Mouse (Mus musculus) kidney, adult 8-10 months (tissue): Measurements from ENCODE around the gene Tgfb1.

ENCODE experiments used
- DNase-seq, 2 experiments: peaks; one replicate each; pipeline ENCODE4 v3.0.0; 2022

The Tgfb1 gene

DNA sequence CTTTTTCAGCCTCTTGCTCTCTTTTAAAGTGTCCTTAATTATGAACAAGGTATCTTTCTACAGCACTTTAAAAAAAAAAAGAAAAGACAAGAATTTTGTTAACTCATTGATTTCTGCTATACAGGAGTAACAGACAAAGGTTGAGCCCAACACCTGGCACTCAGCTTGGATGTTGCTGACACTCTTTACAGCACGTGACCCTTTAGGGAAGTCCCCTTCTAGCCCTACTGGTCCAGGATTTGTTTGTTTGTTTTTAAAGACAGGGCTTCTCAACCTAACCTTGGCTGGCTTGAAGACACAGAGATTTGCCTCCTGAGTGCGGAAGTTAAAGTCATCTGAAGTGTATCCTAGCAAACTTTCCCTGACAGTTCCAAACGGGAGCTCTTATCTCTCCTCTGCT is 60.0 kb downstream of the Tgfb1 start:
- no peak for DNase-seq

DNA sequence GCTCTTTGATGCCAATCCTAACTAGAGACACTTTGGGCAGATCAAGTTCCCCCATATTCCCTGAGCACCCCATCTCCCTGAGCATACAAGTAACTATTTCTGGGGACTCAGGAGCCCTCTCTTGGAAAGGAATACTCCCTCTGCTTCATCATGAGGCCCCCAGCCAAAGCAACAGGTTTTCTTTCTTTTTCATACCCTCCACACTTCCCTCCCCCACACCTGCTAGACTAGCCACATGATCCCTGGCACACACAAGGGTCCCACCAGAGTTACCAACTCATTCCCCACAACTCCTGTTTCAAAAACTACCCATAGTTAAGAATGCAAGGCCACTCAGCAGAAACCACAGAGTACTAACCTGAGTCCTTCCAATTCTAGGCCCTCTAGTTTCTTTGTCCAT is 66.3 kb downstream of the Tgfb1 start:
- DNase-seq = no peak

DNA sequence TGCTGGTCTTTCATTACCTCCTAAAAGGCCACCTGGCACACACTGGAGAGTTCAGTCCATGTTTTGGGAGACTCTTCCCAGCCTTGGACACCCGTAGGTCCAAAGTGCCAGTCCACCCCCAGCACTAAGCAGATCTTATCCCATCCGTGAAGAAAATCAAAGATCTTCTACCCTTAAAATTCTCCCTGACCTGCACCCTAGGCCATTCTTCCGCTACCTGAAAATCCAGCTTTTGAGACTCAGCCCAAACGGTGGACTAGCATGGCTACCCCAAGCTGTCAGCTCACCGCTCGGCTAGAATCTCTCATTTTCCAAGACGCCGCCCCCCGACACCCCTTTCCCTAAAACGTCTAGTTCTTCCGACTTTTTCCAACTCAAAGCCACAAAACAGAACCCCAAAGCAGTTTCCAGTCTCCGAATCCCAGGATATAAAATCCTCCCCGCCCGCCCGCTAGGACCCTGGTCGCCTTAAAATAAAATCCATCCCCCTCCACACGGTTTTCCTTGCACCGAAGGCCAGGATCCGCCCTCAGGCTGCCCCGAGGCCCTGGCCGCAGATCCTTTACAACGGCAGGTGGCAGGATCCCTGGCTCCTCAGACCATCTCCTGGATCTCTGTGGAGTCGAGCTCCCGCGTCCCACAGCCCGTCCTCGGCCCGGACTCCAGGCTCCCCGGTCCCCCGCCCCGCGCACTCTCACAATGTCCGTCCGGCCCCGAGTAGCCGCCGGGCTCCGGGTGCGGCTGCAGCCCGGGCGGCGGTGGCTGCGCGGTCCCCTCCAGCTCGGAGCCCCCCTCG is 67.0 kb downstream of the Tgfb1 start:
- peak in 1 of 2 experiments; percentile 29 for DNase-seq

DNA sequence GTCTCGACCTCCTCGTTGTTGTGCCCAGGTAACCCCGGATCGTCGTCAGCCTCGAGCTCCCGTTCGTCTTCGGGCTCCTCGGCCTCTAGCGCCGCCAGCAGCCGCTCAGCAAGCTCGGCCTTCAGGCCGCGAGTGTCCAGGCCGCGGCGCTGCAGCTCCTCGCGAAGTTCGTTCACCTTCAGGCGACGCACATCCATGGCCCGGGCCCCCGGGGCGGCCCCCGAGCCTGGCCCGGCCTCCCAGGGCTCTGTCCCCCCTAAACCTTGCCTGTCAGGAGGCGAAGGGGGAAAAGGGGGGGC is 67.6 kb downstream of the Tgfb1 start:
- DNase-seq = no peak
